Mouse (Mus musculus) gastrocnemius, postnatal 14 days (tissue): ENCODE measurements at regions not wholly inside any gene's neighbourhood (a gene's known extent, or its start where the extent isn't known, plus 50 kb on each side); places are given as distances from the start of the nearest gene placed in this dataset.

Experiments
- DNase-seq: peaks from one replicate; pipeline ENCODE4 v3.0.0; 2021; ENCODE audit warnings: mixed read lengths
- intact Hi-C: fragments of 180-260 bp; cut with DNase I; formaldehyde crosslinking; loops from one replicate; pipeline ENCODE4 v1.15.1; 2025; ENCODE audit warnings: low total_unique reads

DNA sequence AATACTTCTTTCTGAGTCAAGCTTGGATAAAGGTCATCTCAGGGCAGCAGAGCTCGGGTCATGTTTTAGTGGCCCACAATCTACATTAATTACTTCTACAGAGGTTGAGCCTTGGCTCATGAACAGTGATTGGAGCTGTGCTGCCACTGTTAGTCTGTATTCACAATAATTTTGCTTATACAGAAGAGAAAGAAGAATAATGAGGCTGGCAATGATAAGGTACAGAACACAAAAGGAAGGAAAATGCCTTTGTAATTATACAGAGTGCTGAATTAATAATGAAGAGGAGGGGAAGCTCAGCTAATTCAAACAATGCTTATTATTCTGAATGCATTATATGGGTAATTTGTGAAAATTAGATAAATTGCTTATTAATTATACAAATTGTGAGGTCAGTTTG lies 573.9 kb upstream of the Cblb start:
- intact Hi-C loops = no loop called here
- no peak for DNase-seq

DNA sequence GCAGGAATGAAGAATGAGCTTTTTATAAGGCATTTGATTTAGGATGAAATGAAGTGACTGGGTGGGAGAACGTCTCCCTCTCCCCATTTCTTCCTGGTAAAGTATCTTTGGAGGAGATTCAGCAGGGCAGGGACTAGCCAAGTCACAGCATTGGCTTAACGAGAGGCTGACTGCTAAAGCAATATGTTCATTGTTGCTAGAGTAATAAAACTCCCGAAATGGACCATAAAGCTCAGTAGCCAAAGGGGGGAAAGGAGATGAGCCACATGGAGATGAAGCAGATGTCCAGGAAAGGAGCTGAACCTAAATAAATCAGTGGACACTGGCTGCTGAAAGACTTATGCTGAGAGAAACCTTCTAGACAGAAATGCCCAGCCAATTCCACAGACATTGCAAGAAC lies 555.3 kb upstream of the Cblb start:
- DNase-seq = no peak
- intact Hi-C loops = no loop called here

DNA sequence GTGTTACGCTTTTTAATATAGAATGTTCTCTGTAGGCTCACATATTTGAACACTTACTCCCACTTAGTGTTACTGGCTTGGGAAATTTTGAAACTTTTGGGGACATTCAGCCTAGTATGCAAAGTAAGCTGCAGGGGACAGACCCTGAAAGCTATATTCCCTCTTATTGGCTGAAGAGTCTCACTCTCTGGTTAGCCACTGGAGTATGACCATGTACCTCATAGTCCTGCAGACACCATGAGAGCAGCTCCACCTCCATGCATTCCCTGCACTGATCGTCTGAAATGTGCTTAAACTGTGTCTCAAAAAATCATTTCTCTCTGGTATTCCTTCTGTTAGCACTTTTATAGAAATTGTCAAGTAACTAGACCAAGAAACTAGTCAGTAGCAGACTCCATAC lies 534.9 kb upstream of the Cblb start:
- intact Hi-C loops = no loop called here
- DNase-seq = no peak

- intact Hi-C loops = no loop called here
- DNase-seq = no peak
These were observed 533.2 kb upstream of the Cblb start for GRCm38 (mm10) chr16:51497777-51498176.

GRCm38 (mm10) chr16:51517079-51517478 lies 513.9 kb upstream of the Cblb start:
- no peak for DNase-seq
- intact Hi-C loops = no loop called here

DNA sequence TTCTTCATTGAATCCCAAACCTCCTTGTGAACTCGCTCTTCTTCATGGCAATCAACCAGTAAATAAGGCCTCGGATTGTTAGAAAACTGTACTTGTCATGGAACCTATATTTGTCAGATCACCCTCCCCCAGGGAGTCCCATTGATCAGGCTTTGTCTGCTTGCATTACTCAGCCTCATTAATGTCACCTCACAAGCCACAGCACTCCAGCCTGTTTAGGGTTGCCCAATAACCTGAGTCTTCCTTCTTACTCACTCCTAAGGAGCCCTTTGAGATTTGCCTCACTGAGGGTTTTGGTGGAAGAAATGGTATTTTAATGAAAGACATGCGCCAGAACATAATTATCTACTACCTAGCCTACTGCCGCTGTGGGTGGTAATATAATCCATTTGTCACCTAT lies 510.3 kb upstream of the Cblb start:
- intact Hi-C loops = no loop called here
- DNase-seq = no peak

DNA sequence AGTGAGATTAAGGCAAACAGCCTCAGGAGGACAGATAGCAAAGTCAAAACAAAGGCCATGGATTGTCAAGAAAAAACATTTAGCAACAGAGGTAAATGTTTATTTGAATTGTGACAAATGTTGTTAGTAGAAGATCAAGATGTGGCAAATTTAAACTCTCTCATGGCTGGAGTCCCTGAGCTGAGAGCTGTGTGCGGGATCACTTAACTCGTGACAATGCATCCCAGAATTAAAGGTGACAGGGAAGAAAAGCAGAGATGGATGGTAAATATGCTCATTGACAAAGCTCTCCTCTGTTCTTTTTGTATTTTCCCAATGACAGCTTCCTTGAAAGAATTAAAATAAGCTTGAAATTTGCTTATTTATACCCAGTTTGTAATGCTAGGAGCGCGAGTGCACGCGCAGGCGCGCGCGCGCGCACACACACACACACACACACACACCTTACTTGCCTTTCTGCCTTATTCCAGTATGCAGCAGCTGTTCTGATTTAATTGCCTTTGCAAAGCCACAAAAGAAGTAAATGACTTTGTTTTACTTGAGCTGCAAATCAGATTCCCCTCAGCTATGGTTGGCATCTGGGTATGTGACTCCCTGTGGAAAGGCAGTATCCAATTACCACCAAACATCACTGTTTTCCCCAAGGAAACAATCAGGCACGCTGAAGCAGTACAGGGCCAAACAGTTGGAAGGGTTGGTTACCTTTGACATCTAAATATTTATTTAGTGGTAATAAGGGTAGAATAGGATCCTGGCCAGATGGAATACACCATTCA lies 509.5 kb upstream of the Cblb start:
- DNase-seq = no peak
- intact Hi-C loops = no loop called here

- intact Hi-C loops = no loop called here
- no peak for DNase-seq
These were observed 507.0 kb upstream of the Cblb start for GRCm38 (mm10) chr16:51524023-51524422.

DNA sequence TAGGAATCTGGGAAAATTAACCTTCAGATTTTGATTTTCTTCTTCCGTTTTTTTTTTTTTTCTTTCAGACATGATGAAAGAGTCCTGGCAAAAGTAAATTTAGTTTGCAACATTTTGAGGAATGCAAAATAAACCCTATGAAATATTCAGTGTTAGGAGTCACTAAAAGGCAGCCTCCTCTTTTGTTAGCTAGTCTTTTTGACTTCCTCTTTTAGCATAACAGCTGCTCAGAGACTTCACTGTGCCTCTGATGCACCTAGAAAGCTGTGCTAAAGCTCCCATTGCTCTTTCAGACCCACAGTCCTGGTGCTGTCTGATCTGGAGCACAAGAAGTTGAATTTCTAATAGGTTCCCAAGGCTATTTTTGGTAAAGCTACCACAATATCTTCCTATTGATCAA lies 498.5 kb upstream of the Cblb start:
- DNase-seq = no peak

DNA sequence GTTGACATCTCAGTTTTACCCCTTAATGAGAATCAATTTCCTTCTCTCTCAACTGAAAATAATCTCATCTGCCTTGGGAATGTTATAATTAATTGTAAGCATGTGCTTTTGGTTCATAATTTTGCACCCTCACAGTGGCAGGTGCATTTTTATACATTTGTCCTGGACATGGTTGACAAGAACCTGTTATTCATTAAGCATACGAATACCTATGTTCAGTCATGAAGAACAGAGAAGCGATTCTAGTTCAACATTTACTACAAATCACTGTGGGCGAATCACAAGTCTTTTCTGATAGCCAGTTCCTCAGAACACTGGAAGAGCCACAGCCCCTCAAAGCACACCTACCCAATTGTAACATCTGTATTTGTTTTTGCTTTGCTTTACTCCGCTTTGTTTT lies 487.3 kb upstream of the Cblb start:
- DNase-seq = no peak

More for the DNA sequence above, 498.5 kb upstream of the Cblb start:
- intact Hi-C loops = no loop called here

DNA sequence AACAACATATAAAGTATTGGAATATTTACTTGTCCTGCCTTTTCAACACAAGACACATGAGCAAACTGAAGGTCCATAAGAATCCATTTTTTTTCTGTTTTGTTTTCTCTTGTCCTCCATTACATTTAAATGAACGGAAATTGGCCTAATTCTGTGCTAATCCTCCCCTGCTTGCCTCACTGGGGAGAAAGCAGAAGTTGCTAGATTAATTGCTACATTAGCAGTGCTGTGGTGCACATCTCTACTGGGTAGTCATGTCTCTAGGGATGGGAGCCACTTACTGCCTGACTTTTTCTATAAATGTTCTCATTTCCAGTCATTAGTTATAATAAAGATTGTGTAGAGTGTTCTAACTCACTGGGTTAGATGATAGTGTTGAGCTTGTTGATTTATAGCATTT lies 484.0 kb upstream of the Cblb start:
- no peak for DNase-seq
- intact Hi-C loops = no loop called here

More for the DNA sequence above, 487.3 kb upstream of the Cblb start:
- intact Hi-C loops = no loop called here

GRCm38 (mm10) chr16:51562866-51563658 lies 468.0 kb upstream of the Cblb start:
- DNase-seq = no peak
- intact Hi-C loops = no loop called here

DNA sequence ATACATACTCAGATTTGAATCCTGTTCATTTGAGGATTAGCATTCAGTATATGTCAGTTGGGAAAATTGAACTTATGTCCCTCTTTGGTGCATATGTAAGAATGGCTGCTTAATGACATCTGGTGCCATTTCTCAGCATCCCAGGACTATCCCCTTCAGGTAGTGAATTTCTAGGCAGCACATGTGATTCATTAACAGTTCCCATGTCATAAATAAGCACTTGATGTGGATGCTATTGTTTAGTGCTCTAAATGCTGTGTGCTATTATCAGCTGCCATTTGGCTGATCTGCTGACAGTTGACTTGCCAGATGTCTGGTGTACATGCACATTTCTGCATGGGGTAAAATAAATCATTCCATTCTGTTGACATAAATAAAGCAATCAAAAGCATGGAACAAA lies 467.0 kb upstream of the Cblb start:
- DNase-seq = no peak
- intact Hi-C loops = no loop called here

GRCm38 (mm10) chr16:51577915-51578593 lies 453.0 kb upstream of the Cblb start:
- intact Hi-C loops = no loop called here
- no peak for DNase-seq

GRCm38 (mm10) chr16:51580525-51580924 lies 450.5 kb upstream of the Cblb start:
- DNase-seq = no peak
- intact Hi-C loops = no loop called here

GRCm38 (mm10) chr16:51589924-51590397 lies 441.1 kb upstream of the Cblb start:
- intact Hi-C loops = no loop called here
- DNase-seq = no peak

DNA sequence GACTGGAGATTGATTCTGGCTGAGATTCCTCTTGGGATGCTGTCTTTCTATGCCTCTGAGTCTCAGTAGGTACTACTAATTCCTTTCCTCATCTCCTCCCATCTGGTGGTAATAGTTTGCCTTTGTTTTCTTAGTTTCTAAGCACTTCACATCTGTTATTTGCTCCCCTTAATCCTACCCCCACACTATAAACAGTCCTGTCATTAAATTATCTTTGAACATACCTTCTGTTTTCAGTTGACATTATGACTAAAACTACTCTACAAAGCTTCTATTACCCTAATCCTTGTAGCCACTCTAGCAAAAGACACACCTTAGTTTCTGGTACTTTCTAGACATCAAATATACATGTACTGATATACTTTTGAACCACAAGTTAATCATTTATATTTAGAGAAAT lies 413.4 kb upstream of the Cblb start:
- intact Hi-C loops = no loop called here
- no peak for DNase-seq

GRCm38 (mm10) chr16:51646646-51647045 lies 384.4 kb upstream of the Cblb start:
- DNase-seq = no peak
- intact Hi-C loops = no loop called here

- DNase-seq = no peak
- intact Hi-C loops = no loop called here
These were observed 380.9 kb upstream of the Cblb start for GRCm38 (mm10) chr16:51650100-51650499.

DNA sequence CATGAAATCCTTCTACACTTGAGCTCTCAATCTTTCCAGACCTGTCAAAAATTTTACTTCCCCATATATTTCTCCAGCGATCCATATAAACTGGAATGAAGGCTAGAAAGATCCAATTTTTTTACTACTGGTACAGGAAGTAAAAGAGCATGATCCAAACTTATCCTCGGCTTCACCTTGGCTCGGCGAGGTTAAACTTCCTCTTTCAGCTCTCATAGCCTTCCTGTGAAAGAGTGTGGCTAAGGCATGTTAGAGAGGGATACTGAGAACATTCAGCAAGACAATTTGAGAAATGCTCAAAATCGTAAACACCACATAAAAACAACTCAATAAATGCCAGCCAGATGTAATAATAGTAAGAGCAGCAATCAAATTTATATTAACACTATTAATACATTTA lies 380.3 kb upstream of the Cblb start:
- intact Hi-C loops = no loop called here
- no peak for DNase-seq
